Mouse (Mus musculus) liver, embryonic 14.5 days (tissue): ENCODE data around the gene Vwa3b. TPM values are rescaled to one million over a fixed set of nuclear protein-coding genes. Genes with fewer than 3 reads are reported as not detected.

Source experiments
- ATAC-seq: fragments of 200-750 bp; cut with Nextera tagmentation; 2 replicates; pipeline ENCODE4 v1.8.0; 2017; ENCODE audit warnings: moderate number of reproducible peaks, mild to moderate bottlenecking, moderate library complexity; ENCODE audit not compliant: insufficient read depth
- DNase-seq, 3 experiments: peaks; one replicate each; pipeline ENCODE4 v3.0.0-alpha.2; 2012 to 2013; ENCODE audit warnings: low read depth in 3 of 3, low spot score in 3 of 3
- H3K27ac ChIP-seq: fragments of 300-500 bp; sonication (generic); 2 replicates; pipeline ENCODE4 v1.5.1; 2014; ENCODE audit warnings: moderate library complexity, mild to moderate bottlenecking, control low read depth, inconsistent platforms
- H3K27me3 ChIP-seq: fragments of 300-500 bp; sonication (generic); 2 replicates; pipeline ENCODE4 v1.6.1; 2014; ENCODE audit warnings: mild to moderate bottlenecking, low read length, moderate library complexity; ENCODE audit not compliant: control insufficient read depth, insufficient read depth
- H3K36me3 ChIP-seq: fragments of 300-500 bp; sonication (generic); replicated peaks from 2 replicates; pipeline ENCODE4 v1.6.1; 2014; ENCODE audit warnings: low read depth; ENCODE audit not compliant: control insufficient read depth, insufficient read depth
- H3K4me1 ChIP-seq, 2 experiments: fragments of 200-500 bp in 1 of 2; fragments of 300-500 bp in 1 of 2; sonication (generic) in 1 of 2; replicated peaks; 2 replicates each; pipeline ENCODE4 v1.6.1; 2012 to 2014; ENCODE audit warnings: antibody characterized with exemption in 1 of 2, inconsistent platforms in 1 of 2, low read length in 1 of 2; ENCODE audit not compliant: control insufficient read depth in 2 of 2, insufficient read depth in 2 of 2
- H3K4me2 ChIP-seq: fragments of 300-500 bp; sonication (generic); 2 replicates; pipeline ENCODE4 v1.6.1; 2014; ENCODE audit warnings: low read depth, mild to moderate bottlenecking, control low read depth, moderate library complexity
- H3K4me3 ChIP-seq, 2 experiments: fragments of 200-500 bp in 1 of 2; fragments of 300-500 bp in 1 of 2; sonication (generic) in 1 of 2; 2 replicates each; pipeline ENCODE4 v1.5.1; 2012 to 2014; ENCODE audit warnings: low read depth in 2 of 2, low read length in 2 of 2, mild to moderate bottlenecking in 2 of 2, control low read depth in 1 of 2, inconsistent platforms in 1 of 2, moderate library complexity in 1 of 2; ENCODE audit not compliant: insufficient read depth in 1 of 2
- H3K9ac ChIP-seq: fragments of 300-500 bp; sonication (generic); replicated peaks from 2 replicates; pipeline ENCODE4 v1.6.1; 2014; ENCODE audit warnings: mild to moderate bottlenecking, control low read depth, moderate library complexity
- H3K9me3 ChIP-seq: fragments of 300-500 bp; sonication (generic); 2 replicates; pipeline ENCODE4 v1.6.1; 2016; ENCODE audit warnings: low read length, mixed read lengths; ENCODE audit not compliant: control insufficient read depth
- CTCF ChIP-seq: IDR thresholded peaks from 2 replicates; pipeline ENCODE4 v1.5.1; 2016; ENCODE audit warnings: antibody characterized with exemption, low read depth, control low read depth
- EP300 ChIP-seq: IDR thresholded peaks from 2 replicates; pipeline ENCODE4 v1.6.1; 2016; ENCODE audit warnings: antibody characterized with exemption, low read depth
- WGBS: fragments of 180-500 bp; shearing (Covaris S2); extraction: QIAGEN DNeasy Blood & Tissue Kit; methylation state at CpG from one replicate; pipeline ENCODE4 v1.1.7; 2014; ENCODE audit not compliant: insufficient replicate concordance; 5-methylcytosine and 5-hydroxymethylcytosine counted together
- polyA plus RNA-seq, 2 experiments: library from polyadenylated mRNA; depleted of rRNA in 1 of 2; stranded (reverse) in 1 of 2; unstranded in 1 of 2; fragments of >200 nt; fragmentation: Nextera tagmentation in 1 of 2; extraction: Ambion mirVana in 1 of 2; gene quantifications; 2 replicates each; pipeline versions ENCODE4 v1.2.1 to v1.2.3; 2012 to 2014

The Vwa3b gene
- polyA plus RNA-seq, 2 experiments: not detected

DNA sequence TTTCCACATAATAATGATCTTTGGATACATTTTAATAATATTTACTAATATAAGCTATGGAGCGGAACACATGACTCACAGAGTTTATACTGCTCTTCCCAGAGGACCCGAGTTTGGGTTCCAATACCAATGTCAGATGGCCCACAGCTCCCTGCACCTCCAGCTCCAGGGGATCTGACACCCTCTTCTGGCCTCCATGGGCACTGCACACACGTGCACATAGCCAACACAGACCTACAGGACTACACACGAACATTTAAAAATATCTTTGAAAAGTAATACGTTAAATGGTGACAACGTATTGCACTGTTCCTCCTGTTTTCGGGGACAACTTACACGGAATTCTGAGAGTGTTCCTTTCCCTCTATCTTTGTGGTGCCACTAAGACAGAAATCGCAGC, 125.5 kb downstream of the Vwa3b start:
- Histone ChIP-seq H3K4me2 (no peak overlapping the region), H3K36me3 (no peaks in the 10 kb centered on the region), H3K9ac (no peak overlapping the region), H3K4me1 (no peaks in the 10 kb centered on the region), H3K27me3 (no peaks in the 10 kb centered on the region), H3K27ac (no peak overlapping the region), H3K9me3 (no peaks in the 10 kb centered on the region), H3K4me3 (no peak overlapping the region)
- ATAC-seq (no peak), DNase-seq (no peak)
- WGBS: 73% methylated on average over 9 of the region's 9 CpGs
- TF ChIP-seq CTCF: 0 out of 2 replicates have a peak, but pooled peaks have one; percentile 22
- TF ChIP-seq EP300: no peak

DNA sequence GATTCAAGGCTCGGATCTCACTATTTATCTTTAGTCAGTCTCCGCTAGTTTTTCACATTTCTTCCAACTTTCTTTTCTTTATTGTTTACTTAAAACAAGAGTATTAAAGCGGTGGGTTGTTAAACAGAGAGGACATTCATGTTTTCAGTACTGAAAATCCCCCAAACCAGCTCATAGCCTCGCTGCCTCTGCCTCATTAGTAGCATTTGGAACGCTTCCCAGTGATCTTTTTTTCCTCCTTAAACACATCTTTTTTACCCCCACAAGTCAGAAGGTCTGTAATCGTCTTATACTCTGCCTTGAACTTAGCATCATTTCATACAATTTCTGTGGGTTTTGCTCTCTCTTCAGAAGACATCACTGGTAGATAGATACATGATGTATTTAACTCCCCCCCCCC, 139.7 kb downstream of the Vwa3b start:
- H3K27me3 ChIP-seq: no peaks in the 10 kb centered on the region
- H3K9ac ChIP-seq: no peak overlapping the region
- DNase-seq: no peak
- H3K27ac ChIP-seq: no peak overlapping the region
- TF ChIP-seq EP300 (no peak), CTCF (no peak)
- H3K4me3 ChIP-seq: no peak overlapping the region
- H3K9me3 ChIP-seq: no peaks in the 10 kb centered on the region
- no peak for ATAC-seq
- H3K4me2 ChIP-seq: no peak overlapping the region
- no peaks in the 10 kb centered on the region for H3K4me1 ChIP-seq
- WGBS: 60% methylated on average over 6 of the region's 6 CpGs
- H3K36me3 ChIP-seq: no peaks in the 10 kb centered on the region

DNA sequence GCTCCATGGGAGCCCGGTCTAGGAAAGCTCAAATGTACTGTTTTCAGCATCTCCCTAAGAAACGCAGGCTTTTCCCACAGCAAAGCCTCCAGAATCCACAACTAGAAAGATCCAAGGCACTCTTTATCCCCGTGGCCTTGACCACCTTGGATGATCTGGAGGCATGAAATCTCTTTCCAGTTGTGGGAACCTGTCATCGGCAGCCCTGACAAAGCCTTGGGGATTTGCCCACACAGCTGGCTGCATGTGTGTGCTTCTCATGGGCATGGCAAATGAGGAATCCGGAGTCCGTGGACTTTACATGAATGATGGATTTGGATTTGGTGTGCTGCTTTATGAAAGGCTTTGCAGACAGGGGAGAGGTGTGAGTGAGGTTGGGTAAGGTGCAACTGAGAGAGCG, 141.5 kb downstream of the Vwa3b start:
- Histone ChIP-seq H3K4me3 (no peak overlapping the region), H3K4me1 (no peaks in the 10 kb centered on the region), H3K36me3 (no peaks in the 10 kb centered on the region), H3K4me2 (no peak overlapping the region), H3K27ac (no peak overlapping the region), H3K9ac (no peak overlapping the region), H3K27me3 (no peaks in the 10 kb centered on the region), H3K9me3 (no peaks in the 10 kb centered on the region)
- no peak for TF ChIP-seq CTCF
- no peak for TF ChIP-seq EP300
- DNase-seq (no peak), ATAC-seq (no peak)
- WGBS: 65% methylated on average over 7 of the region's 7 CpGs

DNA sequence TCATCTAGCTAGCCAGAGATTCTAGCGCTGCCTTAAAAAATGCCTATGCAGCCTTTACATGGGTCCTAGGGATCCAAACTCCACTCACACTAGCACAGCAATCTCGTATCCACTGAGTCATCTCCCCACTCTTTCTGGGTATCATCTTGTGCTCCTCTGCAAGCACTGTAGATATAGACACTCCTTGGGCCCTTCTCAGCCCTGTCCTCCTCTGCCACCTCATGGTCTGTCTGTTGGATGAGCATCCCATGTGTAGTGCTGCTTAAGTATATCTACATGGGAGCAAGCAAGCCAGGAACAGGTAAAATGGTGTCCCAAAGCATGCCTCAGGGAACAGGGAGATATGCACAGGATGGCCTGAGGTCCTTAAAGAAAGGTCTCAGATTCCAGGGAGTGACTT, 151.5 kb downstream of the Vwa3b start:
- no peaks in the 10 kb centered on the region for H3K9me3 ChIP-seq
- H3K27me3 ChIP-seq: no peaks in the 10 kb centered on the region
- H3K9ac ChIP-seq: no peak overlapping the region
- H3K4me1 ChIP-seq: no peaks in the 10 kb centered on the region
- 53% methylated on average over 2 of the region's 2 CpGs for WGBS
- no peak overlapping the region for H3K27ac ChIP-seq
- ATAC-seq (no peak), DNase-seq (no peak)
- H3K4me3 ChIP-seq: no peak overlapping the region
- H3K4me2 ChIP-seq: no peak overlapping the region
- H3K36me3 ChIP-seq: no peaks in the 10 kb centered on the region
- TF ChIP-seq CTCF (no peak), EP300 (no peak)

DNA sequence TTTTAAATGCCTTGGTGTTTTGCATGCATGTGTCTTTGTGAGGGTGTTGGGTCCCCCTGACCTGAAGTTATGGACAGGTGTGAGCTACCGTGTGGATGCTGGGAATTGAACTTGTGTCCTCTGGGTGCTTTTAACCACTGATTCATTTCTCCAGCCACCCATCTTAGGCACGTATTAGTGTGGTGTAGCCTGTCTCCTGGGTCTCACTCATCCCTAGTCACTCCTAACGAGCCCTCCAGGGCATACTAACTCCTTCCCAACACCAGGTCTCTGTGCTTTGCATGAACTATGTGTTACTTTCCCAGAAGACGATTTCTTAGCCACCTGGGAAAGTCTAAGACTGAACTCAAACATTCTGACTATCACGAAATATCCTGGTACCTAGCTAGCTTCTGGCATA, 153.5 kb downstream of the Vwa3b start:
- WGBS: 46% methylated on average over 5 of the region's 5 CpGs
- no peak overlapping the region for H3K9ac ChIP-seq
- no peak overlapping the region for H3K4me3 ChIP-seq
- no peak overlapping the region for H3K27ac ChIP-seq
- ATAC-seq (no peak), DNase-seq (no peak)
- H3K4me2 ChIP-seq: no peak overlapping the region
- TF ChIP-seq EP300: no peak
- no peak for TF ChIP-seq CTCF
- H3K9me3 ChIP-seq: no peaks in the 10 kb centered on the region
- no peaks in the 10 kb centered on the region for H3K36me3 ChIP-seq
- no peaks in the 10 kb centered on the region for H3K27me3 ChIP-seq
- no peaks in the 10 kb centered on the region for H3K4me1 ChIP-seq

DNA sequence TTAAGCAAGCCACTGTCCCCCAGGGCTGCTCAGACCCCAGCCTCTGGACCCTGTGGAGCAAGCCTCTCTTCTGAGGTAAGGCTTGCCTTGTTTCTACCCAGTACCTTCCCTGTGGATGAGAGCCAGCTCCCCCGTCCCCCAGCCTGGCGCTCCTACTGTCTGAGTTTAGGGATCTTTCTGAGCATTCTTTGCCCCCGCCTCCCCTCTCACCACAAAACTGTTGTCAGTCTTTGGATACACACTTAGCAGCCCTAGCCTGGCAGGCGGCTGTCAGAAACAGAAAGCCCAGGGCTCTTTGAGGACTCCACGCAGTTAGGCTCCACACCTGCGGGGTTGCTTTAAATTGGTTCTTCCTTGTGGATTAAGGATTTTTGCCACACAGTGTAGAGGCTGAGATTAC, 160.7 kb downstream of the Vwa3b start:
- TF ChIP-seq CTCF (no peak), EP300 (no peak)
- WGBS: 55% methylated on average over 6 of the region's 6 CpGs
- Histone ChIP-seq H3K4me2 (no peak overlapping the region), H3K9me3 (no peaks in the 10 kb centered on the region), H3K4me3 (no peak overlapping the region), H3K27me3 (no peaks in the 10 kb centered on the region; the same call in 1 of the 2 replicates), H3K9ac (no peak overlapping the region), H3K4me1 (no peaks in the 10 kb centered on the region), H3K27ac (no peak overlapping the region), H3K36me3 (no peaks in the 10 kb centered on the region)
- no peak for DNase-seq
- ATAC-seq: no peak
